Mouse (Mus musculus) Muller cell, postnatal 12 days (primary cell): Measurements from ENCODE around the gene Gm20605.
A peak's percentile ranks its signal among the peaks of the same experiment; 100 is the strongest.

Experiments
- DNase-seq: peaks from one replicate; pipeline ENCODE4 v3.0.0-alpha.2; 2015; ENCODE audit errors: inconsistent ontology term

Gm20605 gene

GRCm38 (mm10) chr5:137690531-137690930 lies 61.6 kb downstream of the Gm20605 start:
- peak; percentile 8 for DNase-seq

- DNase-seq, result no peak
Measured at GRCm38 (mm10) chr5:137691881-137692280, 62.9 kb downstream of the Gm20605 start.
